Mouse (Mus musculus) splenic B cell, adult 2 months (primary cell): Measurements from ENCODE around the gene Cnot6.

ENCODE experiments used
- DNase-seq: peaks from one replicate; pipeline ENCODE4 v3.0.0-alpha.2; 2011; ENCODE audit warnings: low read depth, low spot score
- H3K27me3 ChIP-seq: 2 replicates; pipeline ENCODE4 v1.6.1; 2012; ENCODE audit warnings: mild to moderate bottlenecking, low read length, moderate library complexity, mixed read lengths; ENCODE audit not compliant: control insufficient read depth, poor library complexity, insufficient read depth, severe bottlenecking
- H3K36me3 ChIP-seq: 2 replicates; pipeline ENCODE4 v1.6.1; 2012; ENCODE audit warnings: mild to moderate bottlenecking, low read length, moderate library complexity, mixed read lengths; ENCODE audit not compliant: control insufficient read depth, poor library complexity, insufficient read depth, severe bottlenecking

Gene Cnot6

DNA sequence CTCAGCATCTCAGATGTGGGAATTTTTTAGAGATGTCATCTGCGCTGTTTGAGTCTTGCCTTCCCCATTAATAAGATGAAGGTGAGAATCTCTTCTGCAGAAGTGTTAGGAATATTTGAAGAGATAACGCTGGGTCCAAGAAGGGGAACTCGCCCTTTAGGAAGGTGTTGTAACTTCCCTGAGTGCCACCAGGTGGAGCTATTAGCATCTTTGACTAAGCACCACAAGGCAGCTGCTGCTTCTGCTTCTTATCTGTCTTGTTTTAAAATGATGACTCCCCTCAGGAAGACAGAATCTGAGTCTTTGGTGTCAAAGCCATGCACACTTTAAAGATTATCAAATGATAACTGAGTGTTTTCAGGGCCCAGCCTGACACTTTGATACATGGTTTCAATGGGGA, 15.4 kb upstream of the Cnot6 start:
- peak; percentile 75 for DNase-seq
- H3K27me3 ChIP-seq, result no peaks in the 10 kb centered on the region
- H3K36me3 ChIP-seq, result no peaks in the 10 kb centered on the region

DNA sequence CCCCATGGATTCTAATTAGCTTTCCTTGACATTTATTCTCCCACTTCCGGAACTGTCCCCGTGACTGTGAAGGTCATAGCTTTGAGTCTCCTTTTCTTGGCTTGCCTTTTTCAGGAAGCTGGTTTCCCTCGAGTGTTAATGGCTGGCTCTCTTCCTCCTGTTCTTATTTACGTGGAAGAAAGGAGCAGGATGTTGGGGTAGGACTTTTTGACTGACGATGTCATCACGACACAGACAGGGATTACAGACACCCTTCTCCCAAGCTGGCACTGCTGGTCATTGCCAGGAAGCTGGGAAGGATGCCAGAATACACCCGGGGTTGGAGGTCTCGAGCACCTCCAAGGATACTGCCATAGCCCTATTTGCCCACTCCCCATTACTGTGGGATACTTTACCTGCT, 14.3 kb upstream of the Cnot6 start:
- Histone ChIP-seq H3K27me3 (no peaks in the 10 kb centered on the region), H3K36me3 (no peaks in the 10 kb centered on the region)
- DNase-seq, result no peak

DNA sequence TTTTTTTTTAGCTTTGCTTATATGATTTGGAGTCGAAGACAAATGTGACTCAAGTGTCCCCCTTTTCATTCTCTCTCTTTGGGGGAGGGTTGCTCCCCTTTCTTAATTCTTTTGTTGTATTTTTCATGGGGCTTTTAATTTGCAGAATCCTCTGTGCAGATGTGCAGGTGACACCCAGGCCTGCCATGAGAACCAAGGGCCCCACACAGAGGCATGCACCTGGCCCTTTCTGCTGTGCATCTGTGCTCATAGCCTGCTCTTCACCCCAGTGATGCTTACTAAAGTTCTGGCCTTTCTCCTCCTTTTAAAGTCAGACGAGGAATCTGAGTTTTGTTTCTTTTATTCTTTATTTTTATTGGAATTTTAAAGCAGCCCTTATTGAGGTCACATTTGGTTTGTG, 12.2 kb upstream of the Cnot6 start:
- DNase-seq, result no peak

DNA sequence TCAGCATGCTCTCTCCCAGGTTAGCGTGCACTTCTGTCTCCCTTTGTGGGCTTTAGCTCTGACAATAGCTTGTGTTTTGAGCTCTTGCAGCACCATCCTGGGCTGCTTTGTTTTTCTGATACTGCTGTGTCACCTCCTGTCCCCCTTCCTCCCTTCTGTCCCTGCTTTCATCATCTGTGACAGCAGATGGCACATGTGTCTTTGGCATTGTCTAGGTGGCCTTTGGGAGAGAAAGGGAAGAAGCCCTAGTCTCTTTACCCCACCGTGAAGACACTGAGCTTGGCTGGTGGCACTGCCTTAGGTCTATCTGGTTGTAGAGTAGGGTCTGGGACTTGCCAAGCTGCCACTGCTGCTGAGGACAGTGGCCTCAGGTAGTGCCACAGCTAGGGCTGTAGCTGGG, 10.8 kb upstream of the Cnot6 start:
- H3K27me3 ChIP-seq, result no peaks in the 10 kb centered on the region
- H3K36me3 ChIP-seq, result no peaks in the 10 kb centered on the region
- no peak for DNase-seq

More for the DNA sequence above, 12.2 kb upstream of the Cnot6 start:
- H3K36me3 ChIP-seq, result no peaks in the 10 kb centered on the region
- H3K27me3 ChIP-seq, result no peaks in the 10 kb centered on the region

DNA sequence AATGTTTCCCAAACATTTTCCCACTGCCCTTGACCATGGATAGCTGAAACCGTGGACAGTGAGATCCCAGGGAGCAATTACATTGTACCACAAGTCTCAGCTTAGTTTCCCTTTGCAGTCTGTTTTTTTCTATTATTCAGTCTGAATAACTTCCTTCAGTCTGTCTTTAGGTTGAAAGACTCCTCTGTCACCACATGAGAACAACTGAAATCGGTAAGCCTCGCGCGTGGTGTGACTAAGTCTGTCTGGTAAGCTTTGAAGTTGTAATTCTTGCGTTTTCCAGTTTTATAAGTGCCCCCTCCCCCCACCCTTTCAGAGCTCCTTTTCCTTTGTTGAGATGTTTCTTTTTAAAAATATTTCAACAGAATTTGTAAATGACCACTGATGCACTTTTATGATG, 10.2 kb upstream of the Cnot6 start:
- Histone ChIP-seq H3K36me3 (no peaks in the 10 kb centered on the region), H3K27me3 (no peaks in the 10 kb centered on the region)
- no peak for DNase-seq

DNA sequence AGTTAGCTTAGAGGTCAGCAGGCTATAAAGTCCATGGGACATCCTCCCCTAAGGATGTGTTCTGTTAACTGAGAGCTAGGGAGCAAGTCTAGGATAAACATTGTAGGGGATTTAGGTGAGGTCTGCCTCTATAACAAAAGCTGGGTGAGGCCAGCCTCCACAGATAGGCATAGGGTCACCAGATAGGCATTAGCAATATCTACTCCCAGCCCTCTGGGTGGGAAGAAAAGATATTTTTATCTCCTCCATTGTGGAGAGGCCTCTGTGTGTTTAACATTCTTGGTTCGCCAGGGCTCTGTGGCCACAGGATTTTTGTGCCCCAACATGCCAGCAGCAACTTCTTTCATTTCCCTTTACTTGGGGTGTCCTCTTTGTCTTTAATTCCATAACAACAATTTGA, 8.8 kb upstream of the Cnot6 start:
- DNase-seq, result no peak

DNA sequence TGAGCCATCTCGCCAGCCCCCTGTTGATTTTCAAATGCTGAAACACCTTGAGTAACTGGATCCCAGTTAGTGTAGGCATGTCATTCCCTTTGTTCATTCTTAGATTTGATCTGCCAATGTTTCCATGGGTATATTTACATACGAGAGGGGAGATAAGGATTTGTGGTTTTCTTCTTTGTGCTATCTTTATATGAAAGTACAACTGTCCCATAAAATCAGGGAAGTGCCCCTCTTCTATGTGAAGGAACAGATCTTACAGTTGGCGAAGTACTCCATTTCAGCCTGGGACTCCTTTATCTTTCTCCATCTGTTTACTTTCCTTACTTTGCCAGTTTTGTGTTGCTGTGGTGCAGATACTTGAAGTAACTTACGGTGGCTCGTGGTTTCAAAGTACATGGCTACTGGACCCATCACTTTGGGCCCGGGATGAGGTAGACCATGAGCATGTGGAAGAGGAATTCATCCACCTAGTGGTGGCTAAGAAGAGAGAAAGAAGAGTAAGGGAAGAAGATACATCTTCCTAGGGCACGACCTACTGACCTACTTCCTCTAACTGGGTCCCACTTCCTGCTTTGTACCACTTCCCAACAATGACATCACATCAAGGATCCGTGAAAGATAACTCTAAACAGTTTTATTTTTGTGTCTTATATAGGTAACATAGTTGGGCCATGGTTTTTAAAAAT, 7.1 kb upstream of the Cnot6 start:
- no peaks in the 10 kb centered on the region for H3K27me3 ChIP-seq
- peak; percentile 7 for DNase-seq
- no peaks in the 10 kb centered on the region for H3K36me3 ChIP-seq

More for the DNA sequence above, 8.8 kb upstream of the Cnot6 start:
- Histone ChIP-seq H3K27me3 (no peaks in the 10 kb centered on the region), H3K36me3 (no peaks in the 10 kb centered on the region)

DNA sequence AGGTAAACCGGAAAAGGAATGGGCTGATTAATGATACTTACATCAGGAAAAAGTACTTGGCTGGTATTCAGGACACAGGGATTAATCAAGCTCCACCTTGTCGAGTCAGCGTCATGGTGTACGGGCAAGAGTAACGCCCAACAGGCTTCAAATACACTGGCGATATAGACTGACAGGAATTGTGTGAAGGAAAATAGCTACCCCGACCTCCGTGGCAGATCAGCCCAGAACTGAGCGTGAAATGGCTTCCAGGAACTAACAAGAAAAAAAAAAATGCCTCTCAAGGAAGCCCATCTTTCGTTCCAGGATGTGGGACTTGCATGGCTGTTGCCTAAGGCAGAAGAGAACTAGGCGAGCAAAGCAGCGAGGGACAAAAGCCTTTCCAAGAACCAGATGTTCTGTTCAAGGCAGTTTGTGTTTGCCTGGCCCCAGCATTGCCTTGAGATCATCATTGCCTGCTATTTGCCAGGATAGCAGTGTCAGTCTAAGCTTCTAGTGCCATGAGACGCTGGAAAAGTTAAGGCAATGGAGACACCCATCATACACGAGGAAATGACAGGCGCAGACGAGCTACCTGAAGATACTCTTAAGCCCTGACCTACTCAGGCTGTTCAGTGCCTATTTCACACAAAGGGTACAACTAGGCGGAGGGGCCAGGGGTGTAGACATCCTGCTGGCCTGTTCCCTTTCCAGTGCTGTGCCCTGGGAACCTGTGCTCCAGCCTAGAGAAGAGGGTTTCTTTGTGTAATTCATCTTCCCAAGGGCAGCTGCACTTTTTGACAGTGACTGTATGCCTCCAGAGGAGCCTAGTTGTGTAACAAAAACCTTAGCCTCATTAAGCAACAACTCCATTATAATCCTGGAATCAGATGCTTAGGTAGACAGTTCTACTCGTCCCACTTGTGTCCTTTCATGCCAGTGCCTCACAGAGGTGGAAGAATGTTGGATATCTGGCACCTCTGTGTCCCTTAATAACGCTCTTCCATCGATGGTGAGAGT, 1.1 kb upstream of the Cnot6 start:
- peak; percentile 15 for DNase-seq
- no peaks in the 10 kb centered on the region for H3K27me3 ChIP-seq
- no peaks in the 10 kb centered on the region for H3K36me3 ChIP-seq

DNA sequence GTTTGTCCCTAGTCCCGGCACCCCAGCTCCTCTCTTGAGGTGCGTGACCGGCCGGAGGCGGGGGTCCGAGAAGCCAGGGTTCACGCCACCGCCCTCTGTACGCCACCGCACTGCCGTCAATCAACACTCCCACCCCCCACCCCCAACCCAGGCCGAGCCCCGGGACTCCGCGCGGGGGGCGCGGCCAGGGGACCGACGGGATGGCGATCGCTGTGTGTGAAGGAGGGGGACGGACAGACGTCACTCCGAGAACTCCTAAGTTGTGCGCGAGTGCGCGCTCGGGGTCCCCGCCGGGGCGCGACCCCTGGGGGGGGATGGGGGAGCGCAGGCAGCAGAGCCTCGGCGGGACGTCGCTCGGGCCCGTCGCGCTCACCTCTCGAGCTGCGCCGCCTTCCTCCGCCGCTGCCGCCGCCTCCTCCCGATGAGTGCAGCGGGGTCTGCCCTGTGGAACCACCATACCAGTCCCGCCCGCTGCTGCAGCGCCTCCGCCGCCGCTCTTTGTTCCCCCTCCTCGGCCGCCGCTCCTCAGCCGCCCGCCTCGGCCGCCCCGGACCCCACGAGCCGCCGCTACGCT, 455 bp downstream of the Cnot6 start:
- H3K27me3 ChIP-seq, result no peaks in the 10 kb centered on the region
- H3K36me3 ChIP-seq, result no peaks in the 10 kb centered on the region
- DNase-seq, result peak; percentile 50

DNA sequence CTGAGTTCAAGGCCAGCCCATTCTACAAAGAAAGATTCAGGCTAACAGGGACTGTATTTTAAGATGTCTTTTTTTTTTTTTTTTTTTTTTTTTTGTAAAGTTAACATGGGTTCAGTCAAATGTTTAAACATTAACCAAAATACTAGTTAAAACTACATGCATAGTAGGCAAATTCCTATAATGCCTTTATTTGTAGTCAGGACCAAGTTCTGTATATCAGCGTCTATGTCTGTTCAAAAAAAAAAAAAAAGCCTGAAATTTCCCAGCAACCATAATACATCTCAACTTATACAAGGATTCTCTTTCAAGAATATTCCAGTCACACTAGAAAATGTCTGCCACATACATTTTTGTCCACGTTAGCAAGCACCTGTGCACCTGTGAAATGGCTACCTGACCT, 1.9 kb downstream of the Cnot6 start:
- no peak for DNase-seq
- Histone ChIP-seq H3K27me3 (no peaks in the 10 kb centered on the region), H3K36me3 (no peaks in the 10 kb centered on the region)

DNA sequence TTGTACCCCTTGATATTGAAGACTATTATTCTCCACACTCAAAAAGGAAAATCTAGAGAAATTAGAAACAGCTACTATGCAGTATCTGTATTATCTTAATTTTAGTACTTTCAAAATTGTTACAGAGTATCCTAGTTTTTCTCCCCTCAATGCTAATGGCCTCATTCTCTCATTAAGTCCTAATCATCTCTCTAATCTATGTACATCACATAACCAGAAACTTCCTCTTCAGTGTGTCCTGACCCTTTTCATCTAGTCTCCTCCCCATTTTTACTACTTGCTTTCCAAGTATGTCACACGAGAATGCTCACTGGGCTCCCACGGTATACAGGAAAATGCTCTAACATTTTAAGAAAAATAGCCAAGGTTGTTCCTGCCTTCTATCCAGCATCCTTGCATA, 4.7 kb downstream of the Cnot6 start:
- no peaks in the 10 kb centered on the region for H3K27me3 ChIP-seq
- no peak for DNase-seq
- H3K36me3 ChIP-seq, result no peaks in the 10 kb centered on the region

DNA sequence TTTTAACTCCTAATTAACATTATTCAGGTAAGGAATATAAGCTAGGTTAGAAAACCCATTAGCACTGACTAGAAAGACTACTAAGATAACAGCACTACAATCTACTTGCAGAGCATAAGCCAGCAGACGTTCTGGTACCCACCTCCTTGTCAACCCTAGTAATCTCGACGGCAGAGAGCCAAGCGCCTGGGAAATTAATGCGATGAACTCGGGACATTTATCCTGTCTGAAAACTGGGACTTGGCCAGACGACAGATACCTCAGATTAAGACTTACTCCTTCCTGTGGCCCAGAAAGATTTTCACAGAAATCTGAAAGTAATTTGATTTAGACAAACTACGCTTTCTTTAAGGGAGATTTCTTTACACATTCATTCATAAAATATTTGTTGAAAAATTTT, 7.7 kb downstream of the Cnot6 start:
- H3K36me3 ChIP-seq, result no peaks in the 10 kb centered on the region; the same call in 1 of the 2 replicates
- DNase-seq, result no peak
- H3K27me3 ChIP-seq, result no peaks in the 10 kb centered on the region

DNA sequence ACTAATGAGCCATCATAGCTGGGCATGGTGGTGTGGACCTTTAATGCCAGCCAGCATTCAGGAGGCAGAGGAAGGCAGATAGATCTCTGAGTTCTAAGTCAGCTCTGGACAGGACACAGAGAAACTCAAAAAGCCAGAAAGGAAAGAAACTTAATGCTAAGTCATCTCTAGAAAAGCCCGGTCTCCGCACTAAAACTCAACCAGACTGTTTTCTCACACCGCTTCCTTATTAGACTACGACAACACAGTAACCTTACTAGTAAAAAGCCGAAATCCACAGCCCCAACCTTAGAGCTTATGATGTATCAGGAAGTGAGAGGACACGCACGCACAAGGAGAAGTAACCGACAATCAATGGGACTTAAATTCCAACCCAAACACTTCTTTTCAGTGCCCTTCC, 10.5 kb downstream of the Cnot6 start:
- Histone ChIP-seq H3K36me3 (peaks cover 3% of the 10 kb centered on the region; the same call in 1 of the 2 replicates), H3K27me3 (no peaks in the 10 kb centered on the region)
- DNase-seq, result no peak

DNA sequence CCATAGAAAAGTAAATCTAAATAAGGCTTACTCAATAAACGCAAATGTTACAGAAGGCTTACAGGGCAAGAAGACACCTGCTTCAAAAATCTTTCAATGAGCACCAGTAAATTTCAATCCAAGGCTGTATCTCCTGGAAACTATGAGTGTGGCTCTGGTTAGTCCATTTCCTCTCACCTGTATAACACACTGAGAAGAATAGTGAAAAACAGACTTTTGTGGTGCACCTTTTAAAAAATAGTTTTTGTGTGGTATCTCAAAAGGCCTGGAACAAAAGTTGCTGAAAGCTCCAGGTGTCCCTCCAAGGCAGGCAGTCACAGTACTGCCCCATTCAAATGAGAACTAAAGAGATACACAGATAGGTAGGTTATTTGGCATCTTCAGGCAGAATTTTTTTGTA, 13.4 kb downstream of the Cnot6 start:
- no peak for DNase-seq
- H3K36me3 ChIP-seq, result peaks cover 3% of the 10 kb centered on the region; the same call in 1 of the 2 replicates
- no peaks in the 10 kb centered on the region for H3K27me3 ChIP-seq

DNA sequence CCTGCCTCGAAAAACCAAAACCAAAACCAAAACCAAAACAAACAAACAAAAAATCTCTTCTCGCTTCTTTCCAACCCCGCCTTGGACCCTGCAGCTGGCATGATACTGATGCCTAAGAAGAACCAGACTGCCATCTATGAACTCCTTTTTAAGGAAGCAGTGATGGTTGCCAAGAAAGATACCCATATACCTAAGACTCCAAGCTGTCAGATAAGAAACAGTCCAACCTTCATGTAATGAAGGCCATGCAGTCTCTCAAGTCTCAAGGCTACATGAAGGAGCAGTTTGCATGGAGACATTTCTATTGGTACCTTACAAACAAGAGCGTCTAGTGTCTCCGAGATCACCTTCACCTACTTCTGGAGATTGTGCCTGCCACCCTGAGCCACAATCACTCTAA, 14.7 kb downstream of the Cnot6 start:
- peaks cover 6% of the 10 kb centered on the region; the same call in 1 of the 2 replicates for H3K36me3 ChIP-seq
- no peaks in the 10 kb centered on the region for H3K27me3 ChIP-seq
- peak; percentile 14 for DNase-seq
